Mouse (Mus musculus) intestine, embryonic 14.5 days (tissue): ENCODE results near the gene Glt1d1. TPM values are rescaled to one million over a fixed set of nuclear protein-coding genes. Genes with fewer than 3 reads are reported as not detected.

ENCODE experiments used
- ATAC-seq: fragments of 200-750 bp; cut with Nextera tagmentation; replicated peaks from 2 replicates; pipeline ENCODE4 v1.8.0; 2017; ENCODE audit warnings: low read depth, moderate number of reproducible peaks, moderate TSS enrichment, moderate library complexity; ENCODE audit not compliant: low FRiP score, low TSS enrichment
- DNase-seq: peaks from one replicate; pipeline ENCODE4 v3.0.0-alpha.2; 2018; ENCODE audit warnings: low spot score
- H3K27ac ChIP-seq: fragments of 300-500 bp; sonication (generic); 2 replicates; pipeline ENCODE4 v1.5.1; 2014; ENCODE audit warnings: low read depth, mild to moderate bottlenecking, control low read depth
- H3K27me3 ChIP-seq: fragments of 300-500 bp; sonication (generic); replicated peaks from 2 replicates; pipeline ENCODE4 v1.6.1; 2014; ENCODE audit warnings: low read length, control low read depth; ENCODE audit not compliant: control insufficient read depth, insufficient read depth
- H3K36me3 ChIP-seq: fragments of 300-500 bp; sonication (generic); 2 replicates; pipeline ENCODE4 v1.6.1; 2014; ENCODE audit warnings: low read length, control low read depth; ENCODE audit not compliant: control insufficient read depth, insufficient read depth
- H3K4me1 ChIP-seq: fragments of 300-500 bp; sonication (generic); replicated peaks from 2 replicates; pipeline ENCODE4 v1.6.1; 2014; ENCODE audit warnings: low read length, control low read depth, mixed read lengths; ENCODE audit not compliant: control insufficient read depth, insufficient read depth
- H3K4me2 ChIP-seq: fragments of 300-500 bp; sonication (generic); 2 replicates; pipeline ENCODE4 v1.6.1; 2014; ENCODE audit warnings: low read length
- H3K4me3 ChIP-seq: fragments of 300-500 bp; sonication (generic); 2 replicates; pipeline ENCODE4 v1.5.1; 2014; ENCODE audit warnings: low read depth, low read length, control low read depth, mixed read lengths
- H3K9ac ChIP-seq: fragments of 300-500 bp; sonication (generic); 2 replicates; pipeline ENCODE4 v1.6.1; 2014; ENCODE audit warnings: mild to moderate bottlenecking, low read length
- H3K9me3 ChIP-seq: fragments of 300-500 bp; sonication (generic); 2 replicates; pipeline ENCODE4 v1.6.1; 2016; ENCODE audit warnings: low read length, control low read depth; ENCODE audit not compliant: control insufficient read depth
- WGBS: fragments of 180-500 bp; shearing (Covaris S2); extraction: QIAGEN DNeasy Blood & Tissue Kit; methylation state at CpG from one replicate; pipeline ENCODE4 v1.1.7; 2014; 5-methylcytosine and 5-hydroxymethylcytosine counted together
- polyA plus RNA-seq: library from polyadenylated mRNA; unstranded; fragments of >200 nt; fragmentation: Nextera tagmentation; extraction: Ambion mirVana; gene quantifications from 2 replicates; pipeline ENCODE4 v1.2.1, GENCODE M21; 2014

The Glt1d1 gene
- polyA plus RNA-seq, 1 experiment from 2014 or later: 0.49 TPM

DNA sequence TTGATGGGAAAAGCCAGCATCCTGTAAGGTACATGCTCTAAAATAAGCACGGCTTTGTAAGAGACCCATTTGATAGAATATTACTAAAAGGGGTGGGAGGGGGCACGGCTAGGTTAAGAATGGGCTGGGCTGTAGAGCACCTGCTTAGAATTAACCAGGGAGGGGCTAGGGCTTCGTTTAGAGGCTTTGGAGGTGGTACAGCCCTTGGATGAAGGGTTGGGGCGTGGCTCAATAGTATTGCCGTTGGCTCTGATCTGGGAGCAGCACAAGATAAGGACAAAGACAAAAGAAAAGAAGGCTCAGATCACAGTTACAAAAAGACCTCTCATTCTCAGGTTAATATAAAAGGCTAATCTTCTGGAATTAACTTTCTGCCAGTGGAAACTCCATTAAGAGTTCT lies 28.2 kb downstream of the Glt1d1 start:
- ATAC-seq (no peak), DNase-seq (no peak)
- Histone ChIP-seq H3K4me2 (no peak overlapping the region), H3K36me3 (no peaks in the 10 kb centered on the region), H3K4me1 (no peaks in the 10 kb centered on the region), H3K27me3 (no peaks in the 10 kb centered on the region), H3K27ac (no peak overlapping the region), H3K9ac (no peak overlapping the region), H3K4me3 (no peak overlapping the region), H3K9me3 (no peaks in the 10 kb centered on the region)
- WGBS: 79% methylated on average over 5 of the region's 5 CpGs

DNA sequence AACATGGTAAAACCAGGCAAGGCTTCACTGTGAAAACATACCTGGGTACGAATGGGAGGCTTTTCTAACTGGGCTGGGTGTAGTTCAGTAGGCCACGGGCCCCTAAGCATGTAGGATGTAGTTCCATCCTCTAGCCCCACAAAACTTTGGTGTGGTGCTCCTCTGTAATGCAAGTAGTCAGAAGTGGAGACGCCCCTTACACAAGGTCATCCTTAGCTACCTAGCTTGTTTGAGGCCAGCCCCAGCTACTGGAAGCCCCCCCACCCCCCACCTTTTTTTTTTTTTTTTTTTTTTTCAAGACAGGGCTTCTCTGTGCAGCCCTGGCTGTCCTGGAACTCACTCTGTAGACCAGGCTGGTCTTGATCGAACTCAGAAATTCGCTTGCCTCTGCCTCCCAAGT lies 28.9 kb downstream of the Glt1d1 start:
- Histone ChIP-seq H3K4me1 (no peaks in the 10 kb centered on the region), H3K4me2 (no peak overlapping the region), H3K27me3 (no peaks in the 10 kb centered on the region), H3K4me3 (no peak overlapping the region), H3K27ac (no peak overlapping the region), H3K36me3 (no peaks in the 10 kb centered on the region), H3K9ac (no peak overlapping the region), H3K9me3 (no peaks in the 10 kb centered on the region)
- no peak for ATAC-seq
- DNase-seq: no peak
- WGBS: 91% methylated on average over 5 of the region's 5 CpGs

DNA sequence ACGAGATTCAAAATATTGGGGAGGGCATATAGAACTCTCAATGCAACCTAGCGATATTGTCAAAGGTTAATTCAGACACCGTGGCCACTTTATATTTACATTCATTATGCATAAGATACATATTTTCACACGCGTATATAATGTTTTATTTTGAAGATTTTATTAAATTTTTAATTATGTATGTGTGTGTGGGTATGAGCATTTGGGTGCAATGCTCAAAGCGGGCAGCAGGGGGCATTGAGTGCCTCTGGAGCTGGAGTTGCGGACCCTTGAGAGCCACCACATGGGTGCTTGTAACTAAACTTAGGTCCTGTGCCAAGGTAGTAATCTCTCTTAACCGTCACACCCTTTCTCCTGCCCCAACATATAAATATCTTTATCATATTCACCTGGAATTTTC lies 41.9 kb downstream of the Glt1d1 start:
- Histone ChIP-seq H3K9ac (no peak overlapping the region), H3K4me1 (no peaks in the 10 kb centered on the region), H3K27me3 (no peaks in the 10 kb centered on the region), H3K9me3 (0 out of 2 replicates have a peak, but pooled peaks cover 4% of the 10 kb centered on the region), H3K4me3 (no peak overlapping the region), H3K36me3 (no peaks in the 10 kb centered on the region), H3K4me2 (no peak overlapping the region), H3K27ac (no peak overlapping the region)
- ATAC-seq: no peak
- WGBS: 89% methylated on average over 8 of the region's 8 CpGs
- DNase-seq: no peak

DNA sequence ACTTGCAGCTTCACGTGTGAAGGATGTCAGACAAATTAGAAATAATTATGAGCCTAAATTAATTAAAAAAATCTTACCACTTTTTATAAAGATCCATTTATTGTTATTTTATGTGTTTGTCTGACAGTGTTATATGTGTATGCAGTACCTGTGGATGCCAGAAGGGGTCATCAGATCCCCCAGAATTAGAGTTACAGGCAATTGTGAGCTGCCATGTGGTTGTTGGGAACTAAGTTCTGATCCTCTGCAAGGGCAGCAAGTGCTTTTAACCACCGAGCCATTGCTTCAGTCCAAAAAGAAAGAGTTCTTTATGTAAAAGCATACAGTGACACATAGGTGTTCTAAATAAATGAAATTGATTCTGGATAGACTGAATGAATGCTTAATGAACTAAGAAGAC lies 45.5 kb downstream of the Glt1d1 start:
- Histone ChIP-seq H3K27ac (no peak overlapping the region), H3K4me1 (no peaks in the 10 kb centered on the region), H3K9ac (no peak overlapping the region), H3K36me3 (no peaks in the 10 kb centered on the region), H3K27me3 (no peaks in the 10 kb centered on the region), H3K4me3 (no peak overlapping the region), H3K9me3 (0 out of 2 replicates have a peak, but pooled peaks cover 4% of the 10 kb centered on the region), H3K4me2 (no peak overlapping the region)
- WGBS: 88% methylated on average over 2 of the region's 2 CpGs
- DNase-seq (no peak), ATAC-seq (no peak)

DNA sequence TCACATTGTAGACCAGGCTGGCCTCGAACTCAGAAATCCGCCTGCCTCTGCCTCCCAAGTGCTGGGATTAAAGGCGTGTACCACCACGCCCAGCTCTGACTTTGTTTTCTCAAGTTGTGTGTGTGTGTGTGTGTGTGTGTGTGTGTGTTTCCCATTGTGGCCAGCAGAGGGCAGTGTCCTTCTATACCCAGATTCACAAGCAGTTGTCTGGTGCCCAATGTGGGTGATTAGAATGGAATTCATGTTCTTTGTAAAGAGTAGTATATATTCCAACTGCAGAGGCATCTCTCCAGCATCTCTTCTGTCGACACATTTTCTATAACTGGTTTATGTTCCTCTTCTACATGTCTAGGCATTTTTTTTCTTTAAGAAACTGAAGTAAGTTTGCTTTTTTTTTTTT lies 46.4 kb downstream of the Glt1d1 start:
- Histone ChIP-seq H3K27ac (no peak overlapping the region), H3K4me3 (no peak overlapping the region), H3K36me3 (no peaks in the 10 kb centered on the region), H3K4me1 (no peaks in the 10 kb centered on the region), H3K9ac (no peak overlapping the region), H3K4me2 (no peak overlapping the region), H3K27me3 (no peaks in the 10 kb centered on the region), H3K9me3 (0 out of 2 replicates have a peak, but pooled peaks cover 4% of the 10 kb centered on the region)
- ATAC-seq (no peak), DNase-seq (no peak)
- 95% methylated on average over 5 of the region's 5 CpGs for WGBS

DNA sequence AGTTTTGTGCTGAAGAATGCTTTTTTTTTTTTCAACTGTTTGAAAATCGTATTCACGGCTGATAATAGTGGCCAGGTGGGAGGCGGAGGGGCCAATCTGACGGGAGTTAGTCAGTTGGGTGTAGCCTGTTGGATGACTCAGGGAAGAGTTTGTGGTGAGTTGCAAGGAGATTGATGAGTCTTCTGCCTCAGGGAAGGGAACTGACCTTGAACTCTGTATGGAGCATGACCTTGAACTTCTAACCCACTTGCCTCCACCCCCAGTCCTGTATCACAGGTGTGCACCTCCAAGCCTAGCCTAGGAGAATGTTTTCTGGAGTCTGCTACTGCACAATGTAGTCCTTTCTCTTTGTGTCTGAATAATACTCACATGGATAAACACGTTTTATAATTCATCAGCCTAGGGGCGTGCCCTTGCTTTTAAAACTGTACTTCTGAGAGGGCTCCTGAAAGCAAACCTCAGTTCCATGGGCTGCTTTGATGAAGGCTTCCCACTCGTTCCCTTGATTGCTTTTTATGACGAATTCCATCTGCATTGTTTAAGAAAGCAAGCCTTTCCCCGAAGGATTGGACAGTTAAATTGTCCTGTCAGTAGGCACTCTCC lies 56.6 kb downstream of the Glt1d1 start:
- H3K9ac ChIP-seq: no peak overlapping the region

DNA sequence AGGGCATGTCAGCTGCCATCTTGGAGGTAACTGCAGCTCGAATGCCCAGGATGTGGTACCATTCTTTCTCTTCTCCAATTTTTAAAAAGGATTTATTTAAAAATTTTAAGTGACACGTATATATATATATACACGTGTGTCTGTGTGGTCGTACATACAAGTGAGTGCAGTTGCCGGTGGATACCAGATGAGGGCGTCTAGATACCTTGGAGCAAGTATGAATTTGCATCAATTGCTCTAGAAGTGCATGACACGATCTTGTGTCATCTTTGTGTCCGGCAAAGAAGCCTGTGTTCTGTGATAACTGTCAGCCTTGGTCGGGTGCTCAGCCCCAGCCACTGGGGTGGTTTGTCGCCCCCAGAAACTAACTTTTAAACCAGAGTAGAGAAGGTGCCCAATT lies 59.0 kb downstream of the Glt1d1 start:
- no peak overlapping the region for H3K27ac ChIP-seq
- no peak overlapping the region for H3K4me3 ChIP-seq
- no peaks in the 10 kb centered on the region for H3K27me3 ChIP-seq
- no peak for ATAC-seq
- no peak overlapping the region for H3K9ac ChIP-seq
- no peak overlapping the region for H3K4me2 ChIP-seq
- no peaks in the 10 kb centered on the region for H3K9me3 ChIP-seq
- WGBS: 91% methylated on average over 10 of the region's 10 CpGs
- H3K36me3 ChIP-seq: no peaks in the 10 kb centered on the region
- no peak for DNase-seq
- H3K4me1 ChIP-seq: no peaks in the 10 kb centered on the region

More for the DNA sequence above, 56.6 kb downstream of the Glt1d1 start:
- DNase-seq (no peak), ATAC-seq (no peak)
- no peaks in the 10 kb centered on the region for H3K9me3 ChIP-seq
- no peaks in the 10 kb centered on the region for H3K36me3 ChIP-seq
- no peaks in the 10 kb centered on the region for H3K4me1 ChIP-seq
- no peak overlapping the region for H3K4me2 ChIP-seq
- WGBS: 56% methylated on average over 9 of the region's 9 CpGs
- H3K27me3 ChIP-seq: no peaks in the 10 kb centered on the region
- H3K27ac ChIP-seq: no peak overlapping the region
- H3K4me3 ChIP-seq: no peak overlapping the region

DNA sequence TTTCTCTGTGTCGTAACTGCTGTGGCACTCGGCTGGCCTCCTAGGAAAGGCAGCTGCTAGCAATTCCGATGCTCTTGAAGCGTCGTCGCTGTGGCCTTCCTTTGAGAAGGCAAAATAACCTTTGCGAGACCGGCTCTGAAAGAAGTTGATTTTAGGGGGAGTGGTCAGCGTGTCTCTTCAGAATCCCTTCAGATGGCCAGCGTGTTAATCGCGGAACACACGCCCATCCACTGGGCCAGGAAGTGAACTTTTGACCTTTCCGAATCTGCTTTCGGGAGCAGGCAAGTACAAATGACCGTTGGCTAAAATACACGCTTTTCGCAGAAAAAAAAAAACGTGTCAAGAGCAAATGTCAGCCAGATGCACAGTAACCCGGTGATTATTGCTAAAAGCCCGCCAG lies 59.5 kb downstream of the Glt1d1 start:
- 37% methylated on average over 21 of the region's 21 CpGs for WGBS
- H3K27me3 ChIP-seq: no peaks in the 10 kb centered on the region
- H3K4me3 ChIP-seq: no peak overlapping the region
- no peak for DNase-seq
- H3K36me3 ChIP-seq: no peaks in the 10 kb centered on the region
- H3K9ac ChIP-seq: no peak overlapping the region
- no peaks in the 10 kb centered on the region for H3K9me3 ChIP-seq
- H3K27ac ChIP-seq: no peak overlapping the region
- H3K4me2 ChIP-seq: no peak overlapping the region
- H3K4me1 ChIP-seq: no peaks in the 10 kb centered on the region
- ATAC-seq: no peak

DNA sequence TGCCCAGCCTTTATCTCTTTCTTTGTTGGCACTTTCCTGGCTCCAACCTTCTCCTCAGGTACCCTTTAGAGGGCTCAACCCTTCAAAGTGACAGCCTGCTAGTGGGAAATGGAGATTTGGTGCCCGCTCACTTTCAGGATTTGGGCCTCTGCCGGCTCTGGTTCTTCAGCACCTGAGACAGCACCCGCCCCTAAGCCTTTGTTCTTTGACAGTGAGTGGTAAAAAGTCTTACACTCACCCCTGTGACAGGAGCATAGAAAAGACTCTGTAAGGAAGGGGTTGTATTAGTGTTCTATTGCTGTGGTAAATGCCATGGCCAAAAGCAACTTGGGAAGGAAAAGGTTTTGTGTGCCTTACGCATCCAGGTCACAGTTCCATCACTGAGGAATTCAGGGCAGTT lies 63.8 kb downstream of the Glt1d1 start:
- ATAC-seq (no peak), DNase-seq (peak; percentile 56)
- H3K9ac ChIP-seq: no peak overlapping the region
- H3K9me3 ChIP-seq: no peaks in the 10 kb centered on the region
- H3K27ac ChIP-seq: no peak overlapping the region
- H3K4me2 ChIP-seq: no peak overlapping the region
- no peaks in the 10 kb centered on the region for H3K27me3 ChIP-seq
- 65% methylated on average over 4 of the region's 4 CpGs for whole genome bisulfite sequencing
- no peaks in the 10 kb centered on the region for H3K4me1 ChIP-seq
- H3K4me3 ChIP-seq: no peak overlapping the region
- H3K36me3 ChIP-seq: no peaks in the 10 kb centered on the region
